Mouse (Mus musculus) cortical plate, adult 2 months (tissue): Measurements from ENCODE around the gene Mybphl. TPM values are rescaled to one million over a fixed set of nuclear protein-coding genes. Genes with fewer than 3 reads are reported as not detected.

Source experiments
- H3K27ac ChIP-seq: fragments of 200-500 bp; 2 replicates; pipeline ENCODE4 v1.5.1; 2012; ENCODE audit warnings: low read length, control low read depth, inconsistent platforms; ENCODE audit not compliant: insufficient read depth
- H3K4me1 ChIP-seq: fragments of 200-500 bp; 2 replicates; pipeline ENCODE4 v1.6.1; 2011; ENCODE audit warnings: low read length; ENCODE audit not compliant: control insufficient read depth, insufficient read depth
- H3K4me3 ChIP-seq: fragments of 200-500 bp; 2 replicates; pipeline ENCODE4 v1.5.1; 2011; ENCODE audit warnings: mild to moderate bottlenecking, low read length, control low read depth; ENCODE audit not compliant: insufficient read depth
- CTCF ChIP-seq: fragments of 200-500 bp; IDR thresholded peaks from 2 replicates; pipeline ENCODE4 v1.5.1; 2011; ENCODE audit warnings: mild to moderate bottlenecking, control low read depth, low read length; ENCODE audit not compliant: insufficient read depth; ENCODE audit errors: extremely low read depth
- POLR2A ChIP-seq: fragments of 200-500 bp; IDR thresholded peaks from 2 replicates; pipeline ENCODE4 v1.6.1; 2011; ENCODE audit warnings: mild to moderate bottlenecking, low read length, control low read depth; ENCODE audit not compliant: insufficient read depth; ENCODE audit errors: extremely low read depth
- polyA plus RNA-seq: library from polyadenylated mRNA; depleted of rRNA; stranded (reverse); fragments of >200 nt; gene quantifications from 2 replicates; pipeline ENCODE4 v1.2.3, GENCODE M21; 2012; rRNA removed

Mybphl gene
- polyA plus RNA-seq: 0.08 TPM in 1 of 2 replicates, not detected in the other

GRCm38 (mm10) chr3:108364270-108364995, at the start of gene Mybphl:
TSS of gene Mybphl (plus strand) at chr3:108364911.
- TF ChIP-seq POLR2A (no peak), CTCF (no peak)
- H3K4me3 ChIP-seq: no peak within 1 kb of the TSS
- H3K4me1 ChIP-seq: peaks cover 7% of the 10 kb centered on the region
- H3K27ac ChIP-seq: no peak within 1 kb of the TSS

- Histone ChIP-seq H3K4me3 (no peak overlapping the region), H3K27ac (no peak overlapping the region), H3K4me1 (peaks cover 3% of the 10 kb centered on the region; the same call in 1 of the 2 replicates)
- no peak for TF ChIP-seq CTCF
- TF ChIP-seq POLR2A: no peak
These were observed 46.2 kb upstream of the Mybphl start for GRCm38 (mm10) chr3:108318517-108318916.

- H3K4me3 ChIP-seq: no peak overlapping the region
- TF ChIP-seq CTCF (no peak), POLR2A (no peak)
- no peak overlapping the region for H3K27ac ChIP-seq
- H3K4me1 ChIP-seq: peaks cover 3% of the 10 kb centered on the region; the same call in 1 of the 2 replicates
These were observed 43.0 kb upstream of the Mybphl start for GRCm38 (mm10) chr3:108321671-108322070.

GRCm38 (mm10) chr3:108322136-108322535, 42.6 kb upstream of the Mybphl start:
- H3K27ac ChIP-seq: no peak overlapping the region
- H3K4me1 ChIP-seq: peaks cover 3% of the 10 kb centered on the region; the same call in 1 of the 2 replicates
- no peak overlapping the region for H3K4me3 ChIP-seq
- no peak for TF ChIP-seq CTCF
- TF ChIP-seq POLR2A: no peak

GRCm38 (mm10) chr3:108322962-108323361, 41.7 kb upstream of the Mybphl start:
- no peak for TF ChIP-seq CTCF
- no peak for TF ChIP-seq POLR2A
- Histone ChIP-seq H3K27ac (no peak overlapping the region), H3K4me3 (no peak overlapping the region), H3K4me1 (peaks cover 7% of the 10 kb centered on the region; the same call in 1 of the 2 replicates)

GRCm38 (mm10) chr3:108324837-108325236, 39.9 kb upstream of the Mybphl start:
- TF ChIP-seq POLR2A: no peak
- no peak for TF ChIP-seq CTCF
- H3K4me3 ChIP-seq: no peak overlapping the region
- H3K27ac ChIP-seq: no peak overlapping the region
- H3K4me1 ChIP-seq: peaks cover 9% of the 10 kb centered on the region

GRCm38 (mm10) chr3:108325521-108325920, 39.2 kb upstream of the Mybphl start:
- TF ChIP-seq POLR2A (no peak), CTCF (no peak)
- Histone ChIP-seq H3K4me3 (no peak overlapping the region), H3K27ac (no peak overlapping the region), H3K4me1 (peaks cover 9% of the 10 kb centered on the region)

GRCm38 (mm10) chr3:108327275-108327674, 37.4 kb upstream of the Mybphl start:
- Histone ChIP-seq H3K4me3 (no peak overlapping the region), H3K4me1 (peaks cover 11% of the 10 kb centered on the region), H3K27ac (no peak overlapping the region)
- no peak for TF ChIP-seq POLR2A
- no peak for TF ChIP-seq CTCF

- no peak for TF ChIP-seq POLR2A
- TF ChIP-seq CTCF: no peak
- peak overlapping the region; percentile 52; the same call in 1 of the 2 replicates for H3K27ac ChIP-seq
- no peak overlapping the region for H3K4me3 ChIP-seq
- peaks cover 11% of the 10 kb centered on the region for H3K4me1 ChIP-seq
These were observed 36.8 kb upstream of the Mybphl start for GRCm38 (mm10) chr3:108327916-108328315.

GRCm38 (mm10) chr3:108328441-108328841, 36.3 kb upstream of the Mybphl start:
- 0 out of 2 replicates have a peak overlapping the region, but pooled peaks have one; percentile 52 for H3K27ac ChIP-seq

More at GRCm38 (mm10) chr3:108328441-108328841, 36.3 kb upstream of the Mybphl start:
- no peak overlapping the region for H3K4me3 ChIP-seq
- H3K4me1 ChIP-seq: peaks cover 11% of the 10 kb centered on the region
- TF ChIP-seq CTCF: 0 out of 2 replicates have a peak, but pooled peaks have one; percentile 4
- no peak for TF ChIP-seq POLR2A
